Mouse (Mus musculus) adrenal gland, postnatal 14 days (tissue): Measurements from ENCODE around the gene Zdhhc8. TPM values are rescaled to one million over a fixed set of nuclear protein-coding genes. Genes with fewer than 3 reads are reported as not detected.

Experiments used
- DNase-seq: peaks from one replicate; pipeline ENCODE4 v3.0.0; 2021; ENCODE audit warnings: mixed read lengths
- long read RNA-seq, 2 experiments: library from polyadenylated mRNA; stranded (forward); transcript quantifications; one replicate each; pipeline ENCODE4 v2.0.0; 2021
- total RNA-seq: library from RNA; stranded (reverse); gene quantifications from 2 replicates; pipeline ENCODE4 v1.2.3, GENCODE M21; 2021

The Zdhhc8 gene
- total RNA-seq: 18.6 and 22.0 TPM in 2 replicates
- long read RNA-seq, experiment 1, full-length matches to known transcripts: 11 of 27 reads
- long read RNA-seq, experiment 1, partial matches to known transcripts: 15 of 27 reads
- long read RNA-seq, experiment 1, other reads (novel, unspliced or antisense): 1 of 27 reads
- long read RNA-seq, experiment 2, full-length matches to known transcripts: 9 of 23 reads
- long read RNA-seq, experiment 2, partial matches to known transcripts: 9 of 23 reads
- long read RNA-seq, experiment 2, other reads (novel, unspliced or antisense): 5 of 23 reads

GRCm38 (mm10) chr16:18234671-18235388 lies at the start of gene Zdhhc8:
Gene Zdhhc8 (minus strand): TSS chr16:18235136.
- peak; percentile 89 for DNase-seq

- DNase-seq: no peak
Observed at GRCm38 (mm10) chr16:18275166-18275565, 40.2 kb upstream of the Zdhhc8 start.

- DNase-seq: no peak
Observed at GRCm38 (mm10) chr16:18268182-18268581, 33.2 kb upstream of the Zdhhc8 start.

GRCm38 (mm10) chr16:18265024-18265423 lies 30.1 kb upstream of the Zdhhc8 start:
- DNase-seq: no peak

GRCm38 (mm10) chr16:18258221-18258620 lies 23.3 kb upstream of the Zdhhc8 start, which contains the start of gene Gm49776:
Gene Gm49776 (minus strand): TSS chr16:18258321.
- no peak for DNase-seq

- no peak for DNase-seq
Observed at GRCm38 (mm10) chr16:18253866-18254265, 18.9 kb upstream of the Zdhhc8 start.

- no peak for DNase-seq
Observed at GRCm38 (mm10) chr16:18252736-18253135, 17.8 kb upstream of the Zdhhc8 start.

GRCm38 (mm10) chr16:18250828-18251790 lies 16.2 kb upstream of the Zdhhc8 start:
- no peak for DNase-seq

- no peak for DNase-seq
Observed at GRCm38 (mm10) chr16:18250231-18250630, 15.3 kb upstream of the Zdhhc8 start.

GRCm38 (mm10) chr16:18249364-18249967 lies 14.5 kb upstream of the Zdhhc8 start:
- DNase-seq: peak; percentile 61

- peak; percentile 100 for DNase-seq
Observed at GRCm38 (mm10) chr16:18248433-18249363, 13.8 kb upstream of the Zdhhc8 start, which contains the start of the genes Trmt2a and Ranbp1. Gene Trmt2a (plus strand): TSS chr16:18248679. Gene Ranbp1 (minus strand): TSS chr16:18248732.

GRCm38 (mm10) chr16:18247521-18248399 lies 12.8 kb upstream of the Zdhhc8 start:
- peak; percentile 55 for DNase-seq

- no peak for DNase-seq
Observed at GRCm38 (mm10) chr16:18241581-18241980, 6.6 kb upstream of the Zdhhc8 start.

- no peak for DNase-seq
Observed at GRCm38 (mm10) chr16:18236676-18237501, 2.0 kb upstream of the Zdhhc8 start.

- DNase-seq: peak; percentile 78
Observed at GRCm38 (mm10) chr16:18235389-18236065, 591 bp upstream of the Zdhhc8 start.

GRCm38 (mm10) chr16:18233919-18234670 lies 841 bp downstream of the Zdhhc8 start:
- peak; percentile 30 for DNase-seq

- DNase-seq: no peak
Observed at GRCm38 (mm10) chr16:18233451-18233850, 1.5 kb downstream of the Zdhhc8 start.
